Mouse (Mus musculus) embryonic facial prominence, embryonic 13.5 days (tissue): ENCODE measurements around the gene Olfr1262. TPM values are rescaled to one million over a fixed set of nuclear protein-coding genes. Genes with fewer than 3 reads are reported as not detected.

Experiments
- ATAC-seq: fragments of 200-750 bp; cut with Nextera tagmentation; 2 replicates; pipeline ENCODE4 v1.8.0; 2017; ENCODE audit warnings: low read depth; ENCODE audit not compliant: insufficient number of reproducible peaks, insufficient read depth, low FRiP score, low TSS enrichment
- H3K27ac ChIP-seq: fragments of 300-500 bp; sonication (generic); 2 replicates; pipeline ENCODE4 v1.5.1; 2015; ENCODE audit warnings: moderate library complexity, mild to moderate bottlenecking, inconsistent platforms
- H3K27me3 ChIP-seq: fragments of 300-500 bp; sonication (generic); 2 replicates; pipeline ENCODE4 v1.6.1; 2015; ENCODE audit warnings: mild to moderate bottlenecking, inconsistent platforms
- H3K36me3 ChIP-seq: fragments of 300-500 bp; sonication (generic); 2 replicates; pipeline ENCODE4 v1.6.1; 2015; ENCODE audit warnings: mild to moderate bottlenecking, inconsistent platforms
- H3K4me1 ChIP-seq: fragments of 300-500 bp; sonication (generic); 2 replicates; pipeline ENCODE4 v1.6.1; 2015; ENCODE audit warnings: inconsistent platforms
- H3K4me2 ChIP-seq: fragments of 300-500 bp; sonication (generic); 2 replicates; pipeline ENCODE4 v1.6.1; 2015; ENCODE audit warnings: moderate library complexity, mild to moderate bottlenecking, inconsistent platforms
- H3K4me3 ChIP-seq: fragments of 300-500 bp; sonication (generic); 2 replicates; pipeline ENCODE4 v1.5.1; 2015; ENCODE audit warnings: mild to moderate bottlenecking, inconsistent platforms
- H3K9ac ChIP-seq: fragments of 300-500 bp; sonication (generic); 2 replicates; pipeline ENCODE4 v1.6.1; 2015; ENCODE audit warnings: mild to moderate bottlenecking, inconsistent platforms
- H3K9me3 ChIP-seq: fragments of 300-500 bp; sonication (generic); 2 replicates; pipeline ENCODE4 v1.6.1; 2016; ENCODE audit warnings: inconsistent platforms
- WGBS: fragments of 180-500 bp; shearing (Covaris S2); methylation state at CpG from one replicate; pipeline ENCODE4 v1.1.7; 2015; ENCODE audit warnings: mixed read lengths; 5-methylcytosine and 5-hydroxymethylcytosine counted together
- polyA plus RNA-seq: library from polyadenylated mRNA; unstranded; fragments of >200 nt; fragmentation: Nextera tagmentation; extraction: Ambion mirVana; gene quantifications from 2 replicates; pipeline ENCODE4 v1.2.1, GENCODE M21; 2015

Gene Olfr1262
- not detected in 2 replicates for polyA plus RNA-seq

GRCm38 (mm10) chr2:89999845-90000244, at the start of gene Olfr1262:
Gene Olfr1262, plus strand, starts transcription at chr2:90000145.
- Histone ChIP-seq H3K27ac (no peak within 1 kb of the TSS), H3K4me2 (no peak within 1 kb of the TSS), H3K9me3 (no peaks in the 10 kb centered on the region), H3K9ac (no peak within 1 kb of the TSS), H3K4me3 (no peak within 1 kb of the TSS), H3K4me1 (no peaks in the 10 kb centered on the region), H3K36me3 (no peaks in the 10 kb centered on the region), H3K27me3 (no peaks in the 10 kb centered on the region)
- ATAC-seq = no peak

GRCm38 (mm10) chr2:89974184-89974583, 25.8 kb upstream of the Olfr1262 start, which contains the start of gene Olfr1260:
Gene Olfr1260, plus strand, starts transcription at chr2:89974340.
- H3K4me2 ChIP-seq = no peak within 1 kb of the TSS
- H3K27ac ChIP-seq = no peak within 1 kb of the TSS
- ATAC-seq = no peak
- no peaks in the 10 kb centered on the region for H3K9me3 ChIP-seq
- H3K27me3 ChIP-seq = no peaks in the 10 kb centered on the region
- 54% methylated on average over 2 of the region's 2 CpGs for WGBS
- H3K9ac ChIP-seq = no peak within 1 kb of the TSS
- no peaks in the 10 kb centered on the region for H3K4me1 ChIP-seq
- no peak within 1 kb of the TSS for H3K4me3 ChIP-seq
- no peaks in the 10 kb centered on the region for H3K36me3 ChIP-seq

- 83% methylated on average over 2 of the region's 2 CpGs for WGBS
- H3K27me3 ChIP-seq = no peaks in the 10 kb centered on the region
- H3K4me2 ChIP-seq = no peak overlapping the region
- H3K27ac ChIP-seq = no peak overlapping the region
- ATAC-seq = no peak
- no peak overlapping the region for H3K4me3 ChIP-seq
- no peaks in the 10 kb centered on the region for H3K9me3 ChIP-seq
- no peaks in the 10 kb centered on the region for H3K36me3 ChIP-seq
- no peak overlapping the region for H3K9ac ChIP-seq
- no peaks in the 10 kb centered on the region for H3K4me1 ChIP-seq
Measured at GRCm38 (mm10) chr2:89977709-89978108, 22.2 kb upstream of the Olfr1262 start.

- H3K9ac ChIP-seq = no peak within 1 kb of the TSS
- no peak within 1 kb of the TSS for H3K4me3 ChIP-seq
- no peak for ATAC-seq
- H3K27ac ChIP-seq = no peak within 1 kb of the TSS
- H3K36me3 ChIP-seq = no peaks in the 10 kb centered on the region
- H3K9me3 ChIP-seq = no peaks in the 10 kb centered on the region
- H3K27me3 ChIP-seq = no peaks in the 10 kb centered on the region
- H3K4me1 ChIP-seq = no peaks in the 10 kb centered on the region
- no peak within 1 kb of the TSS for H3K4me2 ChIP-seq
Measured at GRCm38 (mm10) chr2:89990921-89991320, 9.0 kb upstream of the Olfr1262 start, which contains the start of gene Olfr1261. Gene Olfr1261, plus strand, starts transcription at chr2:89991221.

GRCm38 (mm10) chr2:90011831-90012230, 11.9 kb downstream of the Olfr1262 start, which contains the start of gene Olfr1263:
Gene Olfr1263, plus strand, starts transcription at chr2:90012131.
- H3K9ac ChIP-seq = no peak within 1 kb of the TSS
- no peaks in the 10 kb centered on the region for H3K36me3 ChIP-seq
- no peak for ATAC-seq
- no peak within 1 kb of the TSS for H3K27ac ChIP-seq
- no peaks in the 10 kb centered on the region for H3K9me3 ChIP-seq
- WGBS = 80% methylated on average over 2 of the region's 2 CpGs
- H3K4me3 ChIP-seq = no peak within 1 kb of the TSS
- H3K4me1 ChIP-seq = no peaks in the 10 kb centered on the region
- H3K4me2 ChIP-seq = no peak within 1 kb of the TSS
- H3K27me3 ChIP-seq = no peaks in the 10 kb centered on the region

GRCm38 (mm10) chr2:90025477-90025876, 25.5 kb downstream of the Olfr1262 start, which contains the start of gene Olfr1264:
Gene Olfr1264, minus strand, starts transcription at chr2:90025577.
- H3K36me3 ChIP-seq = no peaks in the 10 kb centered on the region
- no peak within 1 kb of the TSS for H3K4me2 ChIP-seq
- H3K27ac ChIP-seq = no peak within 1 kb of the TSS
- no peaks in the 10 kb centered on the region for H3K4me1 ChIP-seq
- H3K27me3 ChIP-seq = no peaks in the 10 kb centered on the region
- 18% methylated on average over 2 of the region's 2 CpGs for WGBS
- no peak for ATAC-seq
- H3K4me3 ChIP-seq = no peak within 1 kb of the TSS
- H3K9me3 ChIP-seq = no peaks in the 10 kb centered on the region
- H3K9ac ChIP-seq = no peak within 1 kb of the TSS

- no peaks in the 10 kb centered on the region for H3K4me1 ChIP-seq
Measured at GRCm38 (mm10) chr2:90035037-90035436, 35.1 kb downstream of the Olfr1262 start, which contains the start of gene Olfr1265. Gene Olfr1265, plus strand, starts transcription at chr2:90035337.

More at GRCm38 (mm10) chr2:90035037-90035436, 35.1 kb downstream of the Olfr1262 start, which contains the start of gene Olfr1265:
- no peaks in the 10 kb centered on the region for H3K9me3 ChIP-seq
- no peaks in the 10 kb centered on the region for H3K27me3 ChIP-seq
- no peak within 1 kb of the TSS for H3K4me3 ChIP-seq
- no peak within 1 kb of the TSS for H3K4me2 ChIP-seq
- no peak within 1 kb of the TSS for H3K9ac ChIP-seq
- no peak within 1 kb of the TSS for H3K27ac ChIP-seq
- H3K36me3 ChIP-seq = no peaks in the 10 kb centered on the region
- ATAC-seq = no peak

Other genes with a start within 250 kb of the Olfr1262 start
- not detected in 2 replicates for gene Olfr1253, start 243.1 kb upstream of the Olfr1262 start, polyA plus RNA-seq
- gene Olfr1254, start 206.5 kb upstream of the Olfr1262 start, polyA plus RNA-seq = not detected in 2 replicates
- gene Olfr1255, start 188.1 kb upstream of the Olfr1262 start, polyA plus RNA-seq = not detected in 2 replicates
- gene Olfr1256, start 158.6 kb upstream of the Olfr1262 start, polyA plus RNA-seq = not detected in 2 replicates
- not detected in 2 replicates for gene Olfr48, start 151.9 kb upstream of the Olfr1262 start, polyA plus RNA-seq
- not detected in 2 replicates for gene Olfr1257, start 121.7 kb upstream of the Olfr1262 start, polyA plus RNA-seq
- 0.19 TPM in 1 of 2 replicates, not detected in the other for gene Olfr1258, start 72.8 kb upstream of the Olfr1262 start, polyA plus RNA-seq
- gene Olfr1259, start 51.5 kb upstream of the Olfr1262 start, polyA plus RNA-seq = not detected in 2 replicates
- not detected in 2 replicates for gene Olfr1260, start 25.8 kb upstream of the Olfr1262 start, polyA plus RNA-seq
- not detected in 2 replicates for gene Olfr1261, start 8.9 kb upstream of the Olfr1262 start, polyA plus RNA-seq
- gene Olfr1263, start 12.0 kb downstream of the Olfr1262 start, polyA plus RNA-seq = not detected in 2 replicates
- gene Olfr1264, start 25.4 kb downstream of the Olfr1262 start, polyA plus RNA-seq = 0.15 TPM in 1 of 2 replicates, not detected in the other
- gene Olfr1265, start 35.2 kb downstream of the Olfr1262 start, polyA plus RNA-seq = not detected in 2 replicates
- not detected in 2 replicates for gene Olfr140, start 63.4 kb downstream of the Olfr1262 start, polyA plus RNA-seq
- gene Olfr1269, start 121.3 kb downstream of the Olfr1262 start, polyA plus RNA-seq = 0.13 TPM in 1 of 2 replicates, not detected in the other
- gene Olfr32, start 142.2 kb downstream of the Olfr1262 start, polyA plus RNA-seq = 0.15 and 0.22 TPM in 2 replicates
- not detected in 2 replicates for gene Olfr1270, start 152.9 kb downstream of the Olfr1262 start, polyA plus RNA-seq
- gene Olfr1506, start 224.3 kb downstream of the Olfr1262 start, polyA plus RNA-seq = not detected in 2 replicates